Mouse (Mus musculus) ovary, adult 18-20 months (tissue): ENCODE measurements around the gene Smim17.

Source experiments
- DNase-seq: peaks from one replicate; pipeline ENCODE4 v3.0.0; 2022; ENCODE audit warnings: low spot score, mixed read lengths

The Smim17 gene

DNA sequence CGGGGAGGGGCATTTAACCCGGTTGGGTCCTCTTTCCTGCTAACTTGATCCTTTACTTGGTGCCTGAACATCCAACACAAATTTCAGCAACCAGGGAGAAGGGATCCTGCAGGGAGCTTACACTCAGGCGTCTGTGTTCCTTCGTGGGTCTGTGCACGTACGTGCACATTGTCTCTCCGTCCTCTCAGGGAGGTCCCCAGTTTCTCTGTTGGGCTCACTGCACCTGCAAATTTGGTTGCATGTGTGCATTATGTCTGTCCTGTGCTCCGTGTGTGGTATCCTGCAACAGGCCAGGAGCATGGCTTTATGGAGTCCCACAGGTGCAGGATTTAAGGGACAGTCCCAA is 16.9 kb downstream of the Smim17 start:
- DNase-seq: no peak

DNA sequence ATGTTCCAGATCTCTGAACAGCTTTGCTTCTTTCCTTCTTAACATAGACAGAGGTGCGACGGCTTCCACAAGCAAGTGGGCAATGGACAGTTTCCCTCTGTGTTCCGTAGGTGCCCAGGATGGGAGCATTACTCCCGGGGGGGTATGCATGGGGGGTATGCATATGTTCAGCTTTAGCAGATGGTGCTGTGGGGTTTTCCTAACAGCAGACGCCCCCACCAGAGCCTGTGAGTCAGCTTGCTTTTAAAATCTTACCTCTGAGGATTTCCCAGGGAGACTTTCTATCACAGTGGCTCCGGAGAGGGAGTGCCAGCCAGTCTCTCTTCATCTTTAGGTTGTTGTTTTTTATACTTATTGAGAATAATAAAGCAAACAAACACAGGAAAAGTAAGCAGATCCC is 21.4 kb downstream of the Smim17 start:
- DNase-seq: no peak

DNA sequence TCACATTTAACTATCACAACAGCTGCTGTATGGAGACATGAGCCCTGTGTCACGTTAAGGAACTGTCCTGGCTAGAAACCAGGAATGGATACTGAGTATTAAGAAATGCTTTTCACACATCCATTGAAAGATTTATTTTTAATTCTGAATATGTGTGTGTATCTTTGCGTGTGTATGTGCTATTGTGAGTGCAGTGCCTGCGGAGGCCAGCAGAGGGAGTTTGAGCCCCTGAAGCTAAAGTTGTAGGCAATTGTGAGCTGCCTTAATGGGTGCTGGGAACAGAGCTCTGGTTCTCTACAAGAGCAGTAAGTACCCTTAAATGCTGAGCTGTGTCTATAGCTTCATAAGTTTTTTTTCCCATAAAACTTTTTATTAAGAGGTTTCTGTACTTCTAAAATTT is 30.9 kb downstream of the Smim17 start:
- DNase-seq: no peak

DNA sequence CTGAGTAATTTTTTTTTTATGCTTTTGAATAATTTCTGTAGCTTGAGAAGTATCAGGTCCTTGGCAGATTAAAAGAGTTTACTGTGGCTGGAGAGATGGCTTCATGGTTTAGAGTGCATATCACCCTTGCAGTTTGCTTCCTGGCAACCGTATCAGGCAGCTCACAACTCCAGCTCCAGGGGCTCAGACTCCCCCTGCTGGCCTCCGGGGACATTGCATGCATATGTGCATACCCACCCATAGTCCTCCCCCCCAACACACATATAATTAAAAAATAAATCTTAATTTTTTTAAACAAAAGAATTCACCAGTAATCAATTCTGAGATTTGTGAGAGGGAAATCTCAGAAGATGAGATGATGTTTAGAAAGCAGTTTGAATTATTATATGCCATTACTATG is 31.8 kb downstream of the Smim17 start:
- no peak for DNase-seq

DNA sequence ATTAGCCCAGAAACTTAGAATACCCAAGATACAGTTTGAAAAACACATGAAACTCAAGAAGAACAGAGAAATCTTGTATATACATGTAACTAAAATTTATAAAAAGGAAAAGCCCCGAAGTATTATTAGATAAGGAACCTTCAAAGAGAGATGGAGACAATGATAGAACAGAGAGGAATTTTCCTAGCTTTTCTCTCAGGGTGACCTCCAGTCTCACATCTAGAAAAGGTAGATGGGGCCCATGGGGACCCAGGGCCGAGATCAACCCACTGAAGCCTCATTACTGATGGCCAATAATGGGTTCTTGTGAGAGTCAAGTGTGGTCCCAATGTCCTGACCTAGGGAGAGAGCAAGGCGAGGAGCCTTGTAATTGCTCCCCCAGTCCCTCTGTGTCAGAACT is 39.9 kb downstream of the Smim17 start, which contains the start of gene Olfr1344:
TSS of gene Olfr1344 (plus strand) at position 301 of the 400 bp plus-strand sequence.
- DNase-seq: no peak

DNA sequence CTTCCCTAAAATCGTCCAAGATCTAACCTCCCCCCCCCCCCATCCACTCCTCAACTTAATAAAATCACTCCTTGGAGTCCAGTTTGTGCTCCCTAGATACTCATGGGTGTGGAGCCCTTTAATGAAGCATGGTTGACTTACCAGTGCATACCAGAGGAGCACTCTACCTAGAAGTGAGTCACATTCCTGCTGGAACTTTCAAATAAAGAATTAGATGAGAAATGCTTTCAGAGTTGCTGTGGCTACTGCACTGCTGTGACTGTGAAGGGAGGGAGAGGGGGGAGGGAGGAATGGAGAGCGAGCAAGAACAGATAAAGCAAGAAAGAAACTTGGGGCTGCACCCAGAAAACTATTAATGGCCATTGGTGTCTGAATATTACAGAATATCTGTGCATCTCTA is 42.7 kb downstream of the Smim17 start:
- no peak for DNase-seq

DNA sequence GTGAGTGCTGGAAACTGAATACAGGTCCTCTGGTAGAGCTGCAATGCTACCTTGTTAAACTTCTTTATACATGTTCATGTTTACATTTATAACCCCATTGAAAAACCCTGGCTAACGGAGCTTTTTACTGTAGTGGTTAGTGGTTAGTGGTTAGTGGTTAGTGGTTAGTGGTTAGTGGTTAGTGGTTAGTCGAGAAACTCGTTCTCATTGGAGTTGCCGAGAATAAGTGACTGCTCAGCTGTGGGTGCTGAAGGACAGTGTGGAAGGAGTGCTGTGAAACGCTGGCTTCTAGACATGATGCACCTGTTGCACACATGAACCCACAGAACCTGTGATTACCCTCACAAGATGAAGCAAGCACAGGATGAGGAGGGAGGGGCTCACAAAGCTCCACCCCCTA is 49.3 kb downstream of the Smim17 start:
- no peak for DNase-seq

DNA sequence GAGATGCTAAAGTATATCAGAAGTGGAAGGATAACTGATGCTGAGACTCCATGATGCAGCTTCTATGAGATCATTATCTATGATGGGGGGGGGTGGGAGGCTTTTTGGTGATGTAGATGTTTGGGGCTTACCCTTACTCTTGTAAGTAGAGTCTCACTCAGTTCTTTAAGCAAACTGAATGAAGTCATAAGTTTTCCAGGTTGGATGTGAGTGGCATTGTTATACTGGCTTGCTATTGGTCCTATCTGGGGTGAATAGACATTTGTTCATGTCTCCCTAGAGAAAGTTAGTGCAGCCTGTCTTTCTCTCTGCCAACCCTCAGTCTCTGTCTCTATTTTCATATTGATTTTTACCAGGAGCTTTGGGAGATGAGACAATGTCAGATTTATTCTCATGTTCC is 57.4 kb downstream of the Smim17 start, which contains the start of gene Olfr1336:
TSS of gene Olfr1336 (plus strand) at position 301 of the 400 bp plus-strand sequence.
- no peak for DNase-seq

DNA sequence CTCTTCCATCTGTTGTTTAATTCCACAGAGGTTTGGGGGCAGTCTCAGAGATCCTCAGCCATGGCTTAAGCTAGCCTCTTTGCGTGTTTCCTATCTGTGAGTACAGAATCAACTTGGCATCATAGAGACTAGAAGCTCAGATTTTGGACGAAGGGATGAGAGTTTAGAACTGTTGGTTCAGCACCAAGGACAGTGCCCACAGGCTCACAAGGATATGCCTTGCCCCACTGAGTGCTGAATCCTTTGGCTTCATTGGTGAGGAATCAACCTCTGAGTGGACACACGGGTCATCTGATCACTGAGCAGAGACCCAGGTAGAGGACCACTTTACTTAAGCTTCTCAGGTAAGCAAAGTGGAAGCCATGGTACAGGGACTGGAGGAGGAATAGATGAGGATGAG is 57.9 kb downstream of the Smim17 start:
- no peak for DNase-seq

DNA sequence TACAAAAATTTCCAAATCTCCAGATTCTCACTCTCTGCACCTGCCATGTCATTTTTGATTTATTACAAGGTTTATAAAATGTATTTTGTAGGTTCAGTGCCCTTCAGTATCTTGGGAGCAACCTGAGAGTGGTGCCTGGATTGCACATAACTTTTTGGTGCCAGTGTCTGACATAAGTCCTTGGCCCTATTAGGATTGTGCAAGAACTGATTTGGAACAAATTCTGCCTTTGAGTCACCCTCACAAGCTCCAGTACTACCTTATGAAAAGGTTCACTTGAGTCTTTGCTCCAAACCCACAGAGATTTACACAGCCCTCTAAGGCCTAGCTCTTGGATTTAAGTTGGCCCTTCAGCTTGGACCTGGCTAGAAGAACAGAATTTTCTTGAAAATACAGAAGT is 68.4 kb downstream of the Smim17 start, which contains the start of gene Olfr1346:
TSS of gene Olfr1346 (plus strand) at position 151 of the 400 bp plus-strand sequence.
- DNase-seq: no peak

DNA sequence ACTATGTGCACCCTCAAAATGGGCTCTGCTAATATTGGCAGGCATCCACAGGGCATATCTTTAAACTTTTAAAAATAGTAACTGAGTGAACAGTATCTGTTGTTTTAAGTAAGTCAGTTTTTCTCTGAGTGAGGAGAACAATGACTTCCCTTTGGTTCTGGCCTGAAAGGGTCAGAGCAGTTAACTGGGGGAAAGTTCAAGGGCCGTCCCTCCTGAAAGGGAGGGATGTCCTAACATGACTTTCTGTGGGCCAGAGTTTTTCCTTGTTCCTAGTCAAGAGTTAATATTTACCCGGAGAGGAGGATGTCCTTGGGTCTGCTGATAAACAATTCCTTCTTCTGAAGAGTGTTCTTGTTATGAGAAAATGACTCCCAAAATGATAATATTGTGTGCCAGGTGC is 79.1 kb downstream of the Smim17 start:
- DNase-seq: peak; percentile 6
